Mouse (Mus musculus) liver, postnatal 0 days (tissue): ENCODE results near the gene Zfp287. TPM values are rescaled to one million over a fixed set of nuclear protein-coding genes. Genes with fewer than 3 reads are reported as not detected.

Experiments
- ATAC-seq: fragments of 200-750 bp; cut with Nextera tagmentation; 2 replicates; pipeline ENCODE4 v1.8.0; 2017; ENCODE audit warnings: mild to moderate bottlenecking, moderate library complexity
- DNase-seq: peaks from one replicate; pipeline ENCODE4 v3.0.0-alpha.2; 2016
- H3K27ac ChIP-seq: fragments of 300-500 bp; sonication (generic); 2 replicates; pipeline ENCODE4 v1.5.1; 2014; ENCODE audit warnings: antibody characterized with exemption, moderate library complexity, mild to moderate bottlenecking, low read depth
- H3K27me3 ChIP-seq: fragments of 300-500 bp; sonication (generic); 2 replicates; pipeline ENCODE4 v1.6.1; 2014; ENCODE audit warnings: low read length, control low read depth, mixed read lengths; ENCODE audit not compliant: insufficient read depth
- H3K36me3 ChIP-seq: fragments of 300-500 bp; sonication (generic); replicated peaks from 2 replicates; pipeline ENCODE4 v1.6.1; 2014; ENCODE audit warnings: mild to moderate bottlenecking, control low read depth, low read length, moderate library complexity, mixed read lengths; ENCODE audit not compliant: insufficient read depth
- H3K4me1 ChIP-seq: fragments of 300-500 bp; sonication (generic); 2 replicates; pipeline ENCODE4 v1.6.1; 2014; ENCODE audit warnings: antibody characterized with exemption, mild to moderate bottlenecking, control low read depth; ENCODE audit not compliant: insufficient read depth
- H3K4me2 ChIP-seq: fragments of 300-500 bp; sonication (generic); 2 replicates; pipeline ENCODE4 v1.6.1; 2014; ENCODE audit warnings: low read depth, mild to moderate bottlenecking, low read length, moderate library complexity, mixed read lengths
- H3K4me3 ChIP-seq: fragments of 300-500 bp; sonication (generic); 2 replicates; pipeline ENCODE4 v1.5.1; 2014; ENCODE audit warnings: low read depth, low read length
- H3K9ac ChIP-seq: fragments of 300-500 bp; sonication (generic); replicated peaks from 2 replicates; pipeline ENCODE4 v1.6.1; 2014; ENCODE audit warnings: mild to moderate bottlenecking, moderate library complexity
- H3K9me3 ChIP-seq: fragments of 300-500 bp; sonication (generic); 2 replicates; pipeline ENCODE4 v1.6.1; 2016; ENCODE audit warnings: mild to moderate bottlenecking, control low read depth, low read length, mixed read lengths
- CTCF ChIP-seq: sonication (generic); IDR thresholded peaks from 2 replicates; pipeline ENCODE4 v1.5.1; 2016; ENCODE audit warnings: antibody characterized with exemption, low read depth
- EP300 ChIP-seq: IDR thresholded peaks from 2 replicates; pipeline ENCODE4 v1.6.1; 2016; ENCODE audit warnings: antibody characterized with exemption, low read depth, mild to moderate bottlenecking
- WGBS: fragments of 180-500 bp; shearing (Covaris S2); extraction: QIAGEN DNeasy Blood & Tissue Kit; methylation state at CpG from one replicate; pipeline ENCODE4 v1.1.7; 2014; ENCODE audit not compliant: insufficient replicate concordance; 5-methylcytosine and 5-hydroxymethylcytosine counted together
- polyA plus RNA-seq: library from polyadenylated mRNA; unstranded; fragments of >200 nt; fragmentation: Nextera tagmentation; extraction: Ambion mirVana; gene quantifications from 2 replicates; pipeline ENCODE4 v1.2.1, GENCODE M21; 2015

Zfp287 gene
- polyA plus RNA-seq, 1 experiment from 2014 or later = 0.35 TPM

DNA sequence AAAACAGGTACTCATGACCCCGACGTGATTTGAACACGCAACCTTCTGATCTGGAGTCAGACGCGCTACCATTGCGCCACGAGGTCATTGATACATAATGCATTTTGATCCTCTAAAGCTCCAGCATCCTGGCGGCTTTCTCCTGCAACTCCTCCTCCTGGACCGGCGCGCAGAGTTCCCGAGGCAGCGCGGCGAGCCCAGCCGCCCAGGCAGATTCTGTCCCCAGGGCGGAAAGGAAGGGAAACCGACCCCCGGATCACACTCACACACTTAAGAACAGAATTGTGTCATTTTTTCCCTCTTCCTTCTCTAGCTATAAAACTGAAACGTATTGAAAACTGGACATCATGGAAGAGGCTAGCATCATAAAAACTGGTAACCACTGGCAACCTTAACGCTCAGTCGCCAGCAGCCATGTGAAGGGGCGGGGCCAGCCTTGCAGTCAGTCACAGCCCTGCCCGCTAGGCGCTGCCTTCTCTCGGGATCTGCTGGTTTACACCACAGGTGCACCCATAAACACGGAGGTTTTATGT lies 14.4 kb upstream of the Zfp287 start:
- Histone ChIP-seq H3K4me2 (peak overlapping the region; percentile 50), H3K36me3 (no peaks in the 10 kb centered on the region), H3K9ac (no peak overlapping the region), H3K27me3 (0 out of 2 replicates have a peak, but pooled peaks cover 8% of the 10 kb centered on the region), H3K9me3 (no peaks in the 10 kb centered on the region), H3K4me1 (no peaks in the 10 kb centered on the region), H3K27ac (no peak overlapping the region), H3K4me3 (peak overlapping the region; percentile 21; the same call in 1 of the 2 replicates)
- 4% methylated on average over 27 of the region's 27 CpGs for WGBS
- DNase-seq (peak; percentile 43), ATAC-seq (no peak)
- no peak for TF ChIP-seq CTCF
- TF ChIP-seq EP300 = no peak

DNA sequence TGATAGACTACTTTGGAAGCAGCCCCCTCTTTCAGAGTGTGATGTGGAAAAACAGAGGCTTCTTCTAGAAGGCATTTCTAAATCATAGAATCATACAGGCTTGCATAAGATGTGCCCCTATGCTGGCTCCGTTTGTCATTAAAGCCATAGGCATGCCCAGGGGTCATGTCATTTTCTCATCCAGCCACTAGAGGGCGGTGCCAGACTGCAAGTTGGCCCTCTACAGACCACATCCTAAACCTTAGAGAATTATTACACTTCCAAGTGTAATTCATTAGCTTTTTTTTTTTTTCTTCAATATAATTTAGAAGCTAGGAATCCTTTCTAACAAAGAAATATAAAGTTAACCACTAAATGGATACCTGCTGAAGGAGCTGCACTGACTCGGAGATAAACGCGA lies 12.4 kb upstream of the Zfp287 start:
- Histone ChIP-seq H3K27me3 (0 out of 2 replicates have a peak, but pooled peaks cover 8% of the 10 kb centered on the region), H3K9ac (no peak overlapping the region), H3K4me2 (no peak overlapping the region), H3K4me3 (no peak overlapping the region), H3K9me3 (no peaks in the 10 kb centered on the region), H3K4me1 (no peaks in the 10 kb centered on the region), H3K36me3 (no peaks in the 10 kb centered on the region), H3K27ac (no peak overlapping the region)
- WGBS = 47% methylated on average over 5 of the region's 5 CpGs
- DNase-seq = peak; percentile 71
- no peak for ATAC-seq
- TF ChIP-seq EP300 (no peak), CTCF (peak; percentile 91)

DNA sequence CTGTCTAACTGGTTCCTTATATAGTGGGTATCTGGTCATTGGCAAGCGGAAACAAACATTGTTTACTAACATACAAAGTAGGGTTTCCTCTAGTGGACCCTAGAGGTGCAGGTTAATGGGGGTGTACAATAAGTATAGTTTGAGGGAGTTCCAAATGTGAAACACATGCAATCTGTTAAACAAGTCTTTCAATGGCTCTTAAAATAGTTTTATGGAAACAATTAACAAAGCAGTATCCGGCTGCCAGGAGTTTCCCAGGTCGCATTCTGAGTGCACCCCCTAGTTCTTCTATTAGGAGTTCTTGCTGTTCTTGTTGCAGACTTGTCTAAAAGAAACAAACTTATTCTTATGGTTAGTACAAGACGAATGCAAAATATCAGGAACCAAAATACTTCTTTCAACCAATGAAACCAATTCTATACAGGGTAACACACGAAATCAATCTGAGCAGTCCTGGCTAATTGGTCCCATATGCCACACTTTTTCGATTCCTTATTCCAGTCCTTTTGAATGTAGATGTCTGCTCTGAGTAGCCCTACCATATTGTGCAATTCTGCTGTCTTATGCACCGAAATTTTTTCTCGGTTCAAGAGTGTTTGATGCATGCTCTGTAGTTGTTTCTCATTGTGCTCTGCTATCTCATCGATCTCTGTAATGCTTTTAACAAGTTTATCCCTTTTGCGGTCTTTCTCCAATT lies 10.7 kb upstream of the Zfp287 start:
- H3K9ac ChIP-seq = no peak overlapping the region
- no peaks in the 10 kb centered on the region for H3K4me1 ChIP-seq
- H3K27me3 ChIP-seq = 0 out of 2 replicates have a peak, but pooled peaks cover 8% of the 10 kb centered on the region
- TF ChIP-seq CTCF = no peak
- no peak for TF ChIP-seq EP300
- WGBS = 76% methylated on average over 10 of the region's 10 CpGs
- DNase-seq = no peak
- H3K9me3 ChIP-seq = no peaks in the 10 kb centered on the region
- H3K27ac ChIP-seq = no peak overlapping the region
- no peak for ATAC-seq
- no peaks in the 10 kb centered on the region for H3K36me3 ChIP-seq
- no peak overlapping the region for H3K4me3 ChIP-seq
- H3K4me2 ChIP-seq = no peak overlapping the region

DNA sequence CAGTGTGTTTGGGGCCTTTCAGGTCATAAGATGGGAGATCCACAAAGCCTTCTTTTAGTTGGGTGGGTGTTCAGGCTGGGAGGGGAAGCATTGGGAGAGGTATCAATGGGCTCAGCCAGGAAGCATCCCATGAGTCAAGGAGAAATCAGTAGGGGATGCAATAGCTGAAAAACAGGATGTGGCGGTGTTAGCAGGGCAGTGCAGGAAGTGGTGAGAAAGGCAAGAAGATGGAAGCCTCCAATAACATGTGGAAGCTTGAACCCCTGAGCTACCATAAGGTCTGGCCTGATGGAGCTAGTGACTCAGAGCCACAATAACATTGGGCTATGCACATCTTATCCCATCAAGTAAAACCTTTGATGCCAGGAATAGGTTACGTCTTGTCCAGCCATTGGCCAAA lies 9.5 kb upstream of the Zfp287 start:
- ATAC-seq = no peak
- H3K27me3 ChIP-seq = 0 out of 2 replicates have a peak, but pooled peaks cover 3% of the 10 kb centered on the region
- H3K4me3 ChIP-seq = no peak overlapping the region
- H3K36me3 ChIP-seq = no peaks in the 10 kb centered on the region
- H3K9me3 ChIP-seq = no peaks in the 10 kb centered on the region
- no peaks in the 10 kb centered on the region for H3K4me1 ChIP-seq
- no peak overlapping the region for H3K27ac ChIP-seq
- WGBS = 65% methylated on average over 2 of the region's 2 CpGs
- DNase-seq = no peak
- H3K4me2 ChIP-seq = no peak overlapping the region
- no peak overlapping the region for H3K9ac ChIP-seq
- no peak for TF ChIP-seq EP300
- no peak for TF ChIP-seq CTCF

DNA sequence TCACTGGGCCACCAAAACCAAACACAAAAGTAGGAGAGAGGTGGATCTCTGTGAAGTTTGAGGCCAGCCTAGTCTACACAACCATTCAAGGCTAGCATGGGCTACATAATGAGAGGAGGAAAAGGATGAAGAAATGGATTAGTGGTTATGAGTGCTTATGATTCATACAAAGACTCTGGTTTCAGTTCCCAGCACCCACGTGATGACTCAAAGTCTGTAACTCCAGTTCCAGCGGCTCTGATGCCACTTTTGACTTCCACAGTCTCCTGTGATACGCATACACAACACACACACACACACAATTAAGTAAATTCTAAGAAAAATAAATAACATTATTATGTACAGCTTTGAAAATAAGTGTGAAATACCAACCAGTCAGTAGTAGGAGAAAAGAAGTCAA lies 960 bp upstream of the Zfp287 start:
- ATAC-seq (no peak), DNase-seq (no peak)
- no peak overlapping the region for H3K4me3 ChIP-seq
- peaks cover 15% of the 10 kb centered on the region; the same call in 1 of the 2 replicates for H3K27me3 ChIP-seq
- no peaks in the 10 kb centered on the region for H3K9me3 ChIP-seq
- 73% methylated on average over 3 of the region's 3 CpGs for WGBS
- no peaks in the 10 kb centered on the region for H3K36me3 ChIP-seq
- H3K4me1 ChIP-seq = peaks cover 6% of the 10 kb centered on the region; the same call in 1 of the 2 replicates
- TF ChIP-seq CTCF (no peak), EP300 (no peak)
- no peak overlapping the region for H3K4me2 ChIP-seq
- H3K27ac ChIP-seq = no peak overlapping the region
- H3K9ac ChIP-seq = no peak overlapping the region

DNA sequence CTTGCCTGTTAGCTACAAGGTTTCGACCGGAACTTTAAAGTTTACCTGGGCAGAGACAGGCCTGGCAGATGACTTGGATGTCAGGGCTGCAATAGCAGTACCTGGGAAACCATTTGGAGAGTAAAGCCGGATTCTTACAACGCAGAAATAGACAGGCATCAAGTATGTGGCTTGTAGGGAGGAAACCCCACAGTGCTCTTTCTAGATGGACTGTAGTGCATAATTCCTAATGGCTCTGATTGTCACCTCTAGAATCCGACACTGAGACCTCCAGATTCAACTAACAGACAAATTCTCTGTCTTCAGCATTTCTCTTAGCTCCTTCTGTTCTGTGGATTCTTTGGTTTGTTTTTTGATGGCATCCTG lies 300 bp upstream of the Zfp287 start:
- DNase-seq (no peak), ATAC-seq (no peak)
- H3K9me3 ChIP-seq = no peaks in the 10 kb centered on the region
- H3K4me2 ChIP-seq = peak overlapping the region; percentile 75
- H3K4me3 ChIP-seq = peak overlapping the region; percentile 58
- H3K9ac ChIP-seq = no peak overlapping the region
- TF ChIP-seq EP300 (no peak), CTCF (no peak)
- H3K36me3 ChIP-seq = no peaks in the 10 kb centered on the region
- 24% methylated on average over 5 of the region's 5 CpGs for WGBS
- peaks cover 6% of the 10 kb centered on the region; the same call in 1 of the 2 replicates for H3K4me1 ChIP-seq
- H3K27ac ChIP-seq = no peak overlapping the region
- H3K27me3 ChIP-seq = peaks cover 15% of the 10 kb centered on the region; the same call in 1 of the 2 replicates
